Mouse (Mus musculus) MEL-GATA-1-ER (cell line): Measurements from ENCODE around the gene Lurap1l.

ENCODE experiments used
- DNase-seq: peaks from one replicate; pipeline ENCODE4 v3.0.0-alpha.2; 2012; ENCODE audit warnings: low read depth; ENCODE audit errors: extremely low read depth

The Lurap1l gene

GRCm38 (mm10) chr4:81003528-81003927 is 93.1 kb downstream of the Lurap1l start:
- no peak for DNase-seq
